Mouse (Mus musculus) gastrocnemius, adult 18-20 months (tissue): ENCODE data around the gene Cnot4. TPM values are rescaled to one million over a fixed set of nuclear protein-coding genes. Genes with fewer than 3 reads are reported as not detected.
"Not testable (repeated sequence)": the region's sequence is repeated elsewhere in the genome, so short reads cannot be mapped to it uniquely, and the experiment has no call there.

Experiments used
- DNase-seq: peaks from one replicate; pipeline ENCODE4 v3.0.0; 2021; ENCODE audit warnings: low spot score
- long read RNA-seq, 2 experiments: library from polyadenylated mRNA; stranded (forward); transcript quantifications; one replicate each; pipeline ENCODE4 v2.0.0; 2021
- total RNA-seq, 2 experiments: library from RNA; stranded (reverse); gene quantifications; 2 replicates each; pipeline ENCODE4 v1.2.3; 2021

Gene Cnot4
- 10 to 100 TPM; 26.7 to 29.4 TPM for total RNA-seq
- long read RNA-seq, experiment 1, partial matches to known transcripts: 1 of 18 reads
- long read RNA-seq, experiment 1, other reads (novel, unspliced or antisense): 6 of 18 reads
- long read RNA-seq, experiment 2, transcript Cnot4-207 (11 exons, 3,296 nt): major isoform, 6 of 24 reads
- long read RNA-seq, experiment 2, partial matches to known transcripts: 4 of 24 reads
- long read RNA-seq, experiment 2, other reads (novel, unspliced or antisense): 5 of 24 reads

- peak; percentile 98 for DNase-seq
Measured at GRCm38 (mm10) chr6:35133579-35134488, at the start of gene Cnot4. Gene Cnot4, minus strand, starts transcription at chr6:35133724.

- DNase-seq: not testable (repeated sequence)
Measured at GRCm38 (mm10) chr6:35179299-35179698, 45.8 kb upstream of the Cnot4 start.

- no peak for DNase-seq
Measured at GRCm38 (mm10) chr6:35177650-35178272, 44.2 kb upstream of the Cnot4 start.

GRCm38 (mm10) chr6:35176979-35177649, 43.6 kb upstream of the Cnot4 start, which contains the start of gene Nup205:
Gene Nup205, plus strand, starts transcription at chr6:35177421.
- DNase-seq: peak; percentile 76

GRCm38 (mm10) chr6:35173181-35173580, 39.7 kb upstream of the Cnot4 start:
- no peak for DNase-seq

- not testable (repeated sequence) for DNase-seq
Measured at GRCm38 (mm10) chr6:35172028-35172427, 38.5 kb upstream of the Cnot4 start.

GRCm38 (mm10) chr6:35169250-35169649, 35.7 kb upstream of the Cnot4 start:
- no peak for DNase-seq

GRCm38 (mm10) chr6:35154540-35154939, 21.0 kb upstream of the Cnot4 start:
- DNase-seq: no peak

GRCm38 (mm10) chr6:35147726-35148422, 14.3 kb upstream of the Cnot4 start:
- no peak for DNase-seq

GRCm38 (mm10) chr6:35145569-35145968, 12.0 kb upstream of the Cnot4 start:
- DNase-seq: no peak

- no peak for DNase-seq
Measured at GRCm38 (mm10) chr6:35140351-35140750, 6.8 kb upstream of the Cnot4 start.

- no peak for DNase-seq
Measured at GRCm38 (mm10) chr6:35134844-35135243, 1.3 kb upstream of the Cnot4 start.

GRCm38 (mm10) chr6:35133246-35133578, 312 bp downstream of the Cnot4 start:
- no peak for DNase-seq

- no peak for DNase-seq
Measured at GRCm38 (mm10) chr6:35132806-35133205, 718 bp downstream of the Cnot4 start.

- no peak for DNase-seq
Measured at GRCm38 (mm10) chr6:35122488-35122887, 11.0 kb downstream of the Cnot4 start.

- no peak for DNase-seq
Measured at GRCm38 (mm10) chr6:35121925-35122324, 11.6 kb downstream of the Cnot4 start.

GRCm38 (mm10) chr6:35102457-35102856, 31.1 kb downstream of the Cnot4 start:
- DNase-seq: no peak

- DNase-seq: no peak
Measured at GRCm38 (mm10) chr6:35084927-35085326, 48.6 kb downstream of the Cnot4 start.

GRCm38 (mm10) chr6:35075148-35075547, 58.4 kb downstream of the Cnot4 start:
- no peak for DNase-seq

GRCm38 (mm10) chr6:35071261-35071660, 62.3 kb downstream of the Cnot4 start:
- DNase-seq: no peak

GRCm38 (mm10) chr6:35062446-35062845, 71.1 kb downstream of the Cnot4 start:
- DNase-seq: no peak
